Mouse (Mus musculus) right cerebral cortex, postnatal 25 days (tissue): ENCODE data around the gene Smarce1.

ENCODE experiments used
- DNase-seq: peaks from one replicate; pipeline ENCODE4 v3.0.0; 2022

Smarce1 gene

GRCm38 (mm10) chr11:99226298-99226697 is 4.5 kb downstream of the Smarce1 start:
- no peak for DNase-seq

- DNase-seq, result no peak
Observed at GRCm38 (mm10) chr11:99223310-99223709, 7.5 kb downstream of the Smarce1 start.

GRCm38 (mm10) chr11:99221811-99222210 is 9.0 kb downstream of the Smarce1 start:
- no peak for DNase-seq

GRCm38 (mm10) chr11:99217248-99217986 is 13.4 kb downstream of the Smarce1 start:
- DNase-seq, result no peak

DNA sequence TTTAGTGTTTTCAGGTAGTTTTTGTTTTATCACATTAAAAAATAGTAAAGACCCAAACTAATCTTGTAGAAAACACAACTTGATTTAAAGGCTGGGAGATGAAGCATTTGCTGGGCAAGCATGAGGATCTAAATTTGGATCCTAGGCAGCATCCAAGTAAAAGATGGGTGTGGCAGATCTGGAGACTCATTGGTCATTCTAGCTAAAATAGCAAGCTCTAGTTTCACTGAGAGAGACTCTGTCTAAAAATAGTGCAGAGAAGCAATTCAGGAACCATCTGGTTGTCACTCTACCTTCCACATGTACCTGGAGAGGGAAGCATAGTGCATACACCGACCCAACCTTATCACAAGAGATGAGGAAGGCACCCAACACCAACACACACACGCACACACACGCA is 14.6 kb downstream of the Smarce1 start:
- no peak for DNase-seq

DNA sequence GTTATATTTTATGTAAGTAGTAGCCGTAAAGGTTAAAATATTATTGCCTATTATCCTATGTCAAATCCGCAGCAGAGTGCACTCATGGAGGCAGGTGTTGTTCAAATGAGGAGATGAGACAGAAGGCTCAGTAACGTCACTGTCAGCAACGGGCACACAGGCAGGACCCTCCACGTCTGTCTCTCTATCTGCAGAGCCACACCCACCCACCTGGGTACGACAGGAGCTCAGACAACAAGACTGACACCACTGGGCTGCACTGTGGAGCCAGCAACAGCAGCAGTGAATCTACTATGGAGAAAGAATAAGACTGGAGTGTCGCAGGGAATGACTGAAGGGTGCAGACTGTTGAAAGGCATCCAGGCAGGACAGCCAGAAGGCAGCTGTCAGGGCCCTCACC is 18.1 kb downstream of the Smarce1 start:
- no peak for DNase-seq

DNA sequence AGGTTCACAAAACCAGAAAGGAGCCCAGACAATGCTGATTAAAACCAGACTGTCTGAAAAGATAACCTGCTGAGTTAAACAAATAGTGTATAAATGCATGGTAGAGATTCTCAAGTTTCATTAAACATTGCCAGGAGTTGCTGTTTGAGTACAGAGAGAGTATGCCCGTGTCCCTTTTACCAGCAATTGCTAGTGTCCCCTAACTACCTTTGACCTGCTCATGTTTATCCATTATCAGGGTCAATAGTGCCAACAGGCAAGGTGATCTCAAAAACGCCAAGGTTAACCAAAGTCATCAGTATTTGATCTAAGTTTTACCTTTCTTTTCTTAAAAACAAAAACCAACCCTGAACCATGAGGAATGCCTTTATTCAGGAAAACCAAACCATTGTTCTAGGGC is 18.9 kb downstream of the Smarce1 start:
- DNase-seq, result no peak

DNA sequence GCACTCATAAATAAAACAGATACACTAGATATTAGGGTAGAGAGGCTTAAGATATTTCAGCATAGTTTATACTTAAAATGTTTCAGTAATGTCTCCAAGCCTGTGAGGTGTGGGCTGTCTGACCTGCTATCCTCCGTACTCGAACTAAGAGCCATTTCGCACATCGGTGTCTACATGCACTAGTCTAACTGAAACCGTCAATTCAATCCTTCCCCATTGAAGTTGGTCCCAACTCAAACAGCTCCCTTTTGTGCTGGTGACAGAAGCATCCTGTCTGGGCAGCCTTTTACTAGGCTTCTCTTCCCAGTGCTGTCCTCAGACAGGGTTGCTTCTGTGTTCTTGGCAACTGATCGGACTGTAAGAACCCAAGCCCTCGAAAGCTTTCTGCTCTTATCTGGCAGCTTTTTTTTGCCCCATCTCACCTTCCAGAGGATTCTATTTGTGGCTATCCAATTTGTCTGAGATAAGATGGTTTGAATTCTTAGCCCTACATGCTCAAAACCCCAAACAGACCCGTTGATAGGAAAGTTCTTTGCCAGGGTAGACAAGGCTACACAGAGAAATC is 22.6 kb downstream of the Smarce1 start:
- DNase-seq, result no peak

DNA sequence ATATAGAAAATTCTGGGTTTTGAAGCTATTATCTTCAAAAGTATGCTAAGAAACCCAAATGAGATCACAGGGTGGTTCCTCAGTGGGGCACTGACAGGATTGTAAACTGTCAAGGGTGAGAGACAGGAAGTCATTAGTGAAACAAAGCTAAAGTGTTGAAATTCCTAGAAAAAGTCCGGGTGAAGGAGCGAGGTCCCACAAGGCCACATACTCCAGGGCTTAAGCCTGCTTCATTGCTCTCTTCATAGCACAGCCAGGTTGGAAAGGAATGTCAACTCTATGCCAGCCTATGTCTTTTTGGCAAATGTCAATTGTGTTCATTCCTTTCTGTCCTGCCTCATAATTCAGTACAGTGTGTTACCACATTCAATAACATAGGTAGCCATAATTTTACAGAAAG is 23.4 kb downstream of the Smarce1 start:
- no peak for DNase-seq

DNA sequence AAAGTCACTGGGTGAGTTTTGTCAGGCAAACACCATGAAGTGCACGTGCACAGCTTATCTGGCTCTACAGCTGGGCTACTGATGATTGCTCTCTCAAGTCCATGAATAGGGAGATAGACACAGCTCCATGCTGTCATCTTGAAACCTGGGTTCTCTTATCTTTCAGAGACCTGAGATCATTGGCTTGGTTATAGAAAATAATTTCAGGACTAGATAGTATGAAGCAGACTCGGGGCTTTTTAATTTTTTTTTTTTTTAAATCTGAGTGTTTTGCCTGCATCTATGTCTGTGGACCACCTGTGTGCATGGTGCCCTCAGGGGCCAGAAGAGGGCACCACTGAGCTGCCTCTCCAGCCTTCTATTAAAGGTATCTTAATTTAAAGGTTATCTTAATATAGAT is 23.9 kb downstream of the Smarce1 start:
- DNase-seq, result no peak

DNA sequence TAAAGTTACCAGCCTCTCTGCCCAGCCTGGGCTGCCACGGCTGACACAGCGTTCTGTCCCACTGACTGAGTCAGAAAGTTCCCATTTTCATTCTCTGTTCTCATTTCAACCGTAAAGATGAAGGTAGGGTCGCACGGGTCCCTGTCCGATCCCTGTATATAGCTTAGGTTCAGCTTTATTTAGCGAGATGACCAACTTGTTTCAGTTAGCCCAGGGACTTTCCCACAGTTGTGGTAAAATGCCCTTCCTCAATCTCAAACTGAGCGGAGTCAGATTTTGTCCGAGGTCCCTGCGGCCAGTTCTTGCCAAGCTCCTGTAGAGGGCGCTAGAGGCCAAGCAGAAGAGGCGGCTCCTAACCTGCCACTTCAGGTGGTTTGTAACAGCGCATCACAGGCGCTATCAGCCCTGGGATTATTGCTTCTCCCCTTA is 41.6 kb downstream of the Smarce1 start:
- peak; percentile 45 for DNase-seq

- no peak for DNase-seq
Observed at GRCm38 (mm10) chr11:99187348-99187747, 43.5 kb downstream of the Smarce1 start.

DNA sequence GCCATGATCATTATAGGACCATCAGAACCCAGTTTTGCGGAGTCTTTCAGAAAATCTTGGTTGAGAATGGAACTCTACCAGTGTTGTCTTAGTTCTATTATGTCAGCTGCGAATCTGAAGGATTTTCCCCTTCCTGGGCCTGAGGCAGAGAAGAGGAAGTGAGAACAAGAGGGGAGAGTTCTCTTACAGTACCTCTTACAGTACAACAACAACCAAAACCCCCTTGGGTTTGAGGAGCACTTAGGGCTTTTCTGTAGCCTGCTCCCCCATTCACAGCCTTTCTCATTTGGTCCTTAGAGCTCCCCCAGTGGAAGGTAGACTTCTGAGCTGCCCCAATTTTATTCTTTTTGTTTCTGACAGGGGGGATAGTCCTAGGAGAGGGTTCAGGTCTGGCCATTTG is 44.0 kb downstream of the Smarce1 start:
- no peak for DNase-seq

DNA sequence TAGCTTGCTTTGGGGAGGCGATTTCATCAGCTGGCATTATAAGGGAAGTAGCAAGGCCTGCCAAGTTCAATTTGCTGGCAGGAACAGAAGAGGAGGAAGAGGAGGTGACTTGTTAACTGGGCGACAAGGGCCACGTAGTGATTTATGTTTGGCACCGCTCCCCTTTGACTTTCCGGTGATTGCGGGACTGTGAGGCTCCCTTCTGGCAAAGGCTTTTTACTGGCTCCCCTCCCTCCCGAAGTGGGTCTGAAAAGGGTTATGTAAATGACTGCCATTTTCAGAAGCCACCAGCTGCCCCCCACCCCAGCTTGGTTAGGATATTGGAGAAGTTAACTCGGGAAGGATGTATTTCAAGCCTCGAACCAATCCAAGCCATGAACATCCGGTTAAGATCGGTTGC is 48.2 kb downstream of the Smarce1 start:
- DNase-seq, result no peak

DNA sequence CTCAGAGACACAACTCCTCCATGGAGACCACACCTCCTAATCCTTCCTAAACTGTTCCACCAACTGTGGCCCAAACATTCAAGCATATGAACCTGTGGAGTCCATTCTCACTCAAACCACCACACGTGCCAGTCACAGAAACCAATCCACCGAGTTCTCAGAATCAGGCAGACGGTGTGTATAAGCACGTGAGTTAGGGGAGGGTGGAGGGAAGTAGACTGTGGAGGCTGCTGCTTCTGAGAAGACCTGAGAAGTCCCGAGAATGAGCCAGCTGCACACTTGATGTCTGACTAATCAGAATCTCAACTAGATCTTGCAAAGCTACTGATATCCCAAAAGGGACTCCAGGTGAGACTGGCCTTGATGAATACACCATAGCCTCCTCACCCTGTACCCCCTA is 50.7 kb downstream of the Smarce1 start:
- no peak for DNase-seq

GRCm38 (mm10) chr11:99177925-99178198 is 53.0 kb downstream of the Smarce1 start:
- DNase-seq, result no peak

- no peak for DNase-seq
Observed at GRCm38 (mm10) chr11:99177054-99177924, 53.5 kb downstream of the Smarce1 start.

DNA sequence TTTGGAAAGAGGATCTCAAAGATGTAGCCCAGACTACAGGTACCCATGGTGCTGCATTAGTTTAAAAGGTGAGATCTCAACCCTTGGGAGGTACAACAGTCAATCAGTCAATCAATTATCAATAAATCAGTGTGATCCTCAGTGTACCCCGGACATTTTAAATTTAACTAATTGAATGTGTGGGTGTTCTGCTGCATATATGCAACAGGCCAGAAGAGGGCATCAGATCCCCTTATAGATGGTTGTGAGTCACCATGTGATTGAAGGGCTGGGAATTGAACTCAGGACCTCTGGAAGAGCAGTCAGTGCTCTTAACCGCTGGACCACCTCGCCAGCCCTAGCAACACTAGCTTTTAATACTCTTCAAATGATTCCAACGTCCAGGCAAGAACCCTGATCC is 58.8 kb downstream of the Smarce1 start:
- no peak for DNase-seq

- DNase-seq, result no peak
Observed at GRCm38 (mm10) chr11:99171442-99171841, 59.4 kb downstream of the Smarce1 start.

DNA sequence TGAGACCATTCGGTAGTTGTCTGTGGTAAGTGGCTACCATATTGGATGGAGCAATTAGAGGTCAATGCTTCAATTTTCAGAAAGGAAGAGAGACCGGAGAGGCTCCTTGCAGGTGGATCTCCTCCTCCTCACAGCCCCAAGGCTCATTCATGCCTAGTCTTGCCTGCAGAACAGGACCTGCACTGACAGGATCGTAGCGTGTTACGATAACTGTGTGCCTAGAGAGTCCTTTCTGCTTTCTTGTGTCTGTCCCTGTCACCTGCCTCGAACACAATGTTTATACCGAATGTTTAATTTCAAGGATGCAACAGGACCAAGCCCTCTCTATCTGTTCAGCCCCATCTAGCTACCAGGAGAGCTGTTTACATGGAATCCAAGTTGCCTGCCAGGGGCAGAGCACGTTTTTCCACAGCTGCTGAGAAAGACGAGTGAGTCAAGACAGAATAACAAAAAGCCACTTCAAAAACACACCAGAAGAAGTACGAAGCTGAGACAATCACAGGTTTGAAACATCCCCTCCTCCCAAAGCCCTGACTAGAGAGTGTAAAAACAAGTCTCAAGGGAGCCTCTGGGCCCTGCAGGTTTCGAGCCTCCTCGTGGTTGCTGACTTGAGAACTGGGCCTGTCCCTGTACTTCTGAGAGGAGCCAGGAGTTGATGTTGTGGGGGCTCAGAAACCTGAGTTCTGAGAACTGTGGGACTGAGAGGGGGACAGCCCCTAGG is 60.1 kb downstream of the Smarce1 start:
- no peak for DNase-seq

GRCm38 (mm10) chr11:99170005-99170404 is 60.8 kb downstream of the Smarce1 start:
- DNase-seq, result no peak

DNA sequence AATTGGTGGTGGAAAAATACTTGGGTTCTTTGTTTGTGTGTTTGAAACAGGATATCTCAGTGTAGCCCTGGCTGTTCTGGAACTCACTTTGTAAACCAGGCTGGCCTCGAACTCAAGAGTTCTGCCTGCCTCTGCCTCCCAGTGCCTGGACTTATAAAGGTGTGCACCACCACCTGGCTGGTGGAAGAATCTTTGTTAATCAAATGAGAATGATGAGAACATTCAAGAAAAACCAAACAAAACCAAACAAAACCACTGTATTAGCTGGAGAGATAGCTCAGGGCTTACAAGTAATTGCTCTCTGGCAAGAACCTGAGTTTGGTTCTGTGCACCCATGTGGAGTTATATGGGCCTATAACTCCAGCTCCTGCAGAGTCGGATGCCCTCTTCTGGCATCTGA is 61.4 kb downstream of the Smarce1 start:
- no peak for DNase-seq

- no peak for DNase-seq
Observed at GRCm38 (mm10) chr11:99168030-99168474, 62.8 kb downstream of the Smarce1 start.
